Mouse (Mus musculus) forebrain, embryonic 11.5 days (tissue): ENCODE measurements around the gene Gm20716. TPM values are rescaled to one million over a fixed set of nuclear protein-coding genes. Genes with fewer than 3 reads are reported as not detected.

Experiments used
- ATAC-seq: fragments of 200-750 bp; cut with Nextera tagmentation; replicated peaks from 2 replicates; pipeline ENCODE4 v1.8.0; 2017; ENCODE audit warnings: moderate TSS enrichment; ENCODE audit not compliant: low FRiP score
- DNase-seq: peaks from one replicate; pipeline ENCODE4 v3.0.0-alpha.2; 2017; ENCODE audit warnings: low spot score
- H3K27ac ChIP-seq: fragments of 300-500 bp; sonication (generic); 2 replicates; pipeline ENCODE4 v1.5.1; 2014; ENCODE audit warnings: low read depth, low read length
- H3K27me3 ChIP-seq: fragments of 300-500 bp; sonication (generic); 2 replicates; pipeline ENCODE4 v1.6.1; 2014; ENCODE audit warnings: mild to moderate bottlenecking, low read length, mixed read lengths; ENCODE audit not compliant: control insufficient read depth, insufficient read depth
- H3K36me3 ChIP-seq: fragments of 300-500 bp; sonication (generic); 2 replicates; pipeline ENCODE4 v1.6.1; 2014; ENCODE audit warnings: mild to moderate bottlenecking, low read length, moderate library complexity, mixed read lengths; ENCODE audit not compliant: control insufficient read depth, insufficient read depth
- H3K4me1 ChIP-seq: fragments of 300-500 bp; sonication (generic); replicated peaks from 2 replicates; pipeline ENCODE4 v1.6.1; 2014; ENCODE audit warnings: low read length, mixed read lengths; ENCODE audit not compliant: control insufficient read depth, insufficient read depth
- H3K4me2 ChIP-seq: fragments of 300-500 bp; sonication (generic); 2 replicates; pipeline ENCODE4 v1.6.1; 2014; ENCODE audit warnings: low read depth, mild to moderate bottlenecking, low read length, moderate library complexity, mixed read lengths; ENCODE audit not compliant: severe bottlenecking
- H3K4me3 ChIP-seq: fragments of 300-500 bp; sonication (generic); 2 replicates; pipeline ENCODE4 v1.5.1; 2014; ENCODE audit warnings: low read depth, low read length
- H3K9ac ChIP-seq: fragments of 300-500 bp; sonication (generic); 2 replicates; pipeline ENCODE4 v1.6.1; 2014; ENCODE audit warnings: low read length
- H3K9me3 ChIP-seq: fragments of 300-500 bp; sonication (generic); 2 replicates; pipeline ENCODE4 v1.6.1; 2016; ENCODE audit warnings: low read length, mixed read lengths; ENCODE audit not compliant: control insufficient read depth
- WGBS: fragments of 180-500 bp; shearing (Covaris S2); extraction: QIAGEN DNeasy Blood & Tissue Kit; methylation state at CpG from one replicate; pipeline ENCODE4 v1.1.7; 2014; 5-methylcytosine and 5-hydroxymethylcytosine counted together
- polyA plus RNA-seq: library from polyadenylated mRNA; unstranded; fragments of >200 nt; fragmentation: Nextera tagmentation; extraction: Ambion mirVana; gene quantifications from 2 replicates; pipeline ENCODE4 v1.2.1, GENCODE M21; 2014

Gene Gm20716
- 25.6 and 30.3 TPM in 2 replicates for polyA plus RNA-seq

DNA sequence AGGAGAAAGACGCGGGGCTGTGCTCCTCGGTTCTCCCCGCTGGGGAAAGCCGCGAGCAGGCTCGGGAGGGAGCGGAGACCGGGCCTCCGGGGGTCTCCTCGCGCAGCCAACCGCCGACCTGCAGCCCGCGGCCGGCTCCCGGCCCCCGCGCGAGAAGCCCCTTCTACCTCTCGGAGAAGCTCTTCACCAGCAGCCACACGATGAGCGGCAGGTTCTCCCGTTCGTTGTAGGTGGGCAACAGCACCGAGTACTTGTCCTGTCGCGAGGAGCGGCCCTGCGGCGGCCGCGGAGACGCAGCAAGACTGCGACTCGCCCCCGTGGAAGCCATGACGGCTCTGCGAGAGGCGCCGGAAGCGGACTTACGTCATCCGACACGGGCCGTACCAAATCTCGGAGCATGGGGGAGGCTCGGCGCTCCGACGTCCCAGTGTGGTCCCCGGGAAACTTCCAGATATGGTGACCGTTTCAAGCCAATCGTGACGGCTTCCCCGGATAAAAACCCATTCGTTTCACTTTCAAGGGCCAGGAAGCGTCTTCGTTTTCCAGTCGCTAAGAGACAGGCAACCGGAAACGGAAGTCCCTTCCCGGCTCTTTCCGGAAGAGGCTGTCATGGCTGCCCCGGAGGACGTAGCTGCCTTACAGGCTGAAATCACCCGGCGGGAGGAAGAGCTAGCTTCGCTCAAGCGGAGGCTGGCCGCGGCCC, at the start of gene Gm20716, which contains the start of the genes Dpm1 and Mocs3:
Gm20716 (minus strand) TSS at position 339 of the 703 bp plus-strand sequence.
Dpm1 (minus strand) TSS at position 566 of the 703 bp plus-strand sequence.
Mocs3 (plus strand) TSS at position 597 of the 703 bp plus-strand sequence.
- Histone ChIP-seq H3K36me3 (no peaks in the 10 kb centered on the region; the same call in 1 of the 2 replicates), H3K4me3 (peak within 1 kb of the TSS; percentile 100), H3K4me1 (peaks cover 13% of the 10 kb centered on the region), H3K9ac (peak within 1 kb of the TSS; percentile 73), H3K4me2 (peak within 1 kb of the TSS; percentile 97), H3K27ac (peak within 1 kb of the TSS; percentile 85; the same call in 1 of the 2 replicates), H3K9me3 (no peaks in the 10 kb centered on the region), H3K27me3 (no peaks in the 10 kb centered on the region)
- peak; percentile 83 for ATAC-seq
- peak; percentile 89 for DNase-seq
- under 1% methylated on average over 67 of the region's 73 CpGs for WGBS

GRCm38 (mm10) chr2:168274374-168274935, 44.3 kb upstream of the Gm20716 start:
- Histone ChIP-seq H3K4me2 (no peak overlapping the region), H3K36me3 (no peaks in the 10 kb centered on the region), H3K27me3 (no peaks in the 10 kb centered on the region; the same call in 1 of the 2 replicates), H3K27ac (no peak overlapping the region), H3K9ac (no peak overlapping the region), H3K4me1 (no peaks in the 10 kb centered on the region), H3K4me3 (no peak overlapping the region), H3K9me3 (no peaks in the 10 kb centered on the region)
- 11% methylated on average over 11 of the region's 11 CpGs for WGBS
- 0 out of 2 replicates have a peak, but pooled peaks have one; percentile 15 for ATAC-seq
- peak; percentile 85 for DNase-seq

DNA sequence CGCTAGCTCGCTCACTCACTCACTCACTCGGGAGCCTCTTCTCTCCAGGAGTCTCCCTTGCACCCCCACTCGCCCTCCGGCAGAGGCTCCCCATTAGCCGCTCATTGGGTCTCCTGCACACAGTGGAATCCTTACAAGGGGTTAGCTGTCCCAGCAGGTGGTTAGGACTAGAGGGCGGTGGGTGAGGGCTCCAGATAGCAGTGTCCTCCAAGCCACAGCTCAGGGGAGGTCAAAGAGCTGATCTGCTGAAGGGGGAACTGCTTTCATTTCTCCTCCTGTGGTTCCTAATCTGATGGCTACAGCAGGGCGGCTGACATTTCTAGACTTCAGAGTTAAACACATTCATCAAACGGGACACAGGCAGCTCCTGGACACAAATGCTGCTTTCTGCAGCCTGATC, 43.2 kb upstream of the Gm20716 start:
- H3K27me3 ChIP-seq = no peaks in the 10 kb centered on the region
- no peak for ATAC-seq
- 57% methylated on average over 9 of the region's 9 CpGs for WGBS

DNA sequence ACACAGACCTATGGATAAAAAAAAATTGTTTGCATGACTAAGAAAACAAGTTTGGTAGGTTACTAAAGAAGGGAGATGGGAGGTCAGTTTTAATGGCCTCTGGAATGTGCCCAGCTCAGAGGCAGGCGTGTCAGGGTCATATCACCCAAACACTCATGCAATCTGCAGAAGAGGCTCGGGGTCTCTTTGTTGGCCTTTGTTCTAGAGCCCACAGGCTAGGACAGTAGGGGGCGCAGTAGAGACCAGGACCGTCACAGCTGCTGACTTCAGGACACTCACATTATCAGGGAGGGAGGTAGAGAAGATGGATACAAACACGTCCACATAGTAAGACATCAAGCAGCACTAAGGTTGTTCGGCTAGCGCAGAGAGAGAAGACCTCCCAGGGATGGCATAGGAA, 37.9 kb upstream of the Gm20716 start:
- Histone ChIP-seq H3K9me3 (no peaks in the 10 kb centered on the region), H3K4me1 (no peaks in the 10 kb centered on the region), H3K27ac (no peak overlapping the region), H3K9ac (no peak overlapping the region), H3K4me2 (no peak overlapping the region), H3K36me3 (no peaks in the 10 kb centered on the region), H3K27me3 (no peaks in the 10 kb centered on the region), H3K4me3 (no peak overlapping the region)
- WGBS = 51% methylated on average over 7 of the region's 7 CpGs
- DNase-seq (peak; percentile 79), ATAC-seq (no peak)

More for the DNA sequence above, 43.2 kb upstream of the Gm20716 start:
- Histone ChIP-seq H3K36me3 (no peaks in the 10 kb centered on the region), H3K9ac (no peak overlapping the region), H3K9me3 (no peaks in the 10 kb centered on the region), H3K27ac (no peak overlapping the region), H3K4me2 (no peak overlapping the region), H3K4me1 (no peaks in the 10 kb centered on the region), H3K4me3 (no peak overlapping the region)
- no peak for DNase-seq

DNA sequence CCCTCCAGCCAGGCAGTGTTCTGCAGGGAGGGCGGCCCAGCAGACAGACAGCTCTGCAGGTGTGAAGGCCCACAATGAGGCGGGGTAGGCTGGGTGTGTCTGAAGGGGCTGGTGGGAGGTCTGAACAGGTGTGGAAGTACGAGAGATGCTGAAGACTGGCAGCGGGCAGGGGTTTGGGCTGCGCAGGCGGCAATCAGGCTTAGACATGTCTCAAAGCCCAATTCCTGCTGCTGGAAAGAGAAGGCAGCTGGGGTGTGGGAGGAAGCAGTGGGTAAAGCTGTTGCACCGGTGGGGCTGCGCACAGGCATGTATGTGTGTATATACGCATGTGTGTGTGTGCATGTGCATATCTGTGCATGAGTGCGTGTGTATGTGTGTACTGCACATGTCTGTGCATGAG, 30.7 kb upstream of the Gm20716 start:
- DNase-seq = no peak
- Histone ChIP-seq H3K27me3 (no peaks in the 10 kb centered on the region), H3K9ac (no peak overlapping the region), H3K9me3 (no peaks in the 10 kb centered on the region), H3K4me3 (no peak overlapping the region), H3K36me3 (no peaks in the 10 kb centered on the region), H3K27ac (no peak overlapping the region), H3K4me2 (no peak overlapping the region), H3K4me1 (no peaks in the 10 kb centered on the region)
- 92% methylated on average over 10 of the region's 10 CpGs for WGBS
- ATAC-seq = no peak

- DNase-seq (no peak), ATAC-seq (no peak)
- Histone ChIP-seq H3K27me3 (no peaks in the 10 kb centered on the region), H3K9ac (no peak overlapping the region), H3K27ac (no peak overlapping the region), H3K4me3 (no peak overlapping the region), H3K36me3 (no peaks in the 10 kb centered on the region), H3K4me2 (no peak overlapping the region), H3K4me1 (no peaks in the 10 kb centered on the region), H3K9me3 (no peaks in the 10 kb centered on the region)
- 93% methylated on average over 3 of the region's 3 CpGs for WGBS
Measured at GRCm38 (mm10) chr2:168260124-168260523, 30.0 kb upstream of the Gm20716 start.

DNA sequence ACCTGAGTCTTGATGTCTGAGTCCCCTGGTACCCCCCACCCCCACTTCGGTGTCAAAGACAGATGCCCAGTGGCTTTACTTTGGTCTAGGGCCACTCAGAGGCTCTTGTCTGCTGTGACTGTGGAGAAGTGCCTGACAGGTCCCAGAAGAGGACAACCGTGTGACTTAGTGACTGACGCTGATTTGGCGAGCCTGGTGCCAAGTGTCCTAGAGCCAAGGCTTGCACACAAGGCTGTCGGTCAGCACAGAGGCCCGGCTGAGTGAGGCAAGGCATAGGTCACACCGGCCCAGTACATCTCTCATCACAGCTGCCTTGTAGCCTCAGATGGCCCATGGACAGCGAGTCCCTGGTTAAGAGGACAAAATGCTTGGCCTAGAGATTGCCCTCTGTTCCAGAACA, 28.9 kb upstream of the Gm20716 start:
- no peak overlapping the region for H3K27ac ChIP-seq
- no peak for ATAC-seq
- H3K27me3 ChIP-seq = no peaks in the 10 kb centered on the region
- H3K4me3 ChIP-seq = no peak overlapping the region
- no peak overlapping the region for H3K9ac ChIP-seq
- WGBS = 89% methylated on average over 8 of the region's 8 CpGs
- H3K36me3 ChIP-seq = no peaks in the 10 kb centered on the region
- no peaks in the 10 kb centered on the region for H3K4me1 ChIP-seq
- H3K9me3 ChIP-seq = no peaks in the 10 kb centered on the region
- no peak overlapping the region for H3K4me2 ChIP-seq
- no peak for DNase-seq

- Histone ChIP-seq H3K27me3 (no peaks in the 10 kb centered on the region), H3K27ac (no peak overlapping the region), H3K9me3 (no peaks in the 10 kb centered on the region), H3K4me3 (no peak overlapping the region), H3K9ac (no peak overlapping the region), H3K4me2 (no peak overlapping the region), H3K4me1 (no peaks in the 10 kb centered on the region; the same call in 1 of the 2 replicates), H3K36me3 (no peaks in the 10 kb centered on the region)
- no peak for ATAC-seq
- no peak for DNase-seq
- 85% methylated on average over 4 of the region's 4 CpGs for WGBS
Measured at GRCm38 (mm10) chr2:168257188-168257587, 27.0 kb upstream of the Gm20716 start.
